Mouse (Mus musculus): ENCODE measurements at regions not wholly inside any gene's neighbourhood (a gene's known extent, or its start where the extent isn't known, plus 50 kb on each side); places are given as distances from the start of the nearest gene placed in this dataset.

GRCm38 (mm10) chr14:105056171-105056570 is 121.0 kb downstream of the Rbm26 start:
- in situ Hi-C loops (cut with MboI, MseI), result no loop called here

DNA sequence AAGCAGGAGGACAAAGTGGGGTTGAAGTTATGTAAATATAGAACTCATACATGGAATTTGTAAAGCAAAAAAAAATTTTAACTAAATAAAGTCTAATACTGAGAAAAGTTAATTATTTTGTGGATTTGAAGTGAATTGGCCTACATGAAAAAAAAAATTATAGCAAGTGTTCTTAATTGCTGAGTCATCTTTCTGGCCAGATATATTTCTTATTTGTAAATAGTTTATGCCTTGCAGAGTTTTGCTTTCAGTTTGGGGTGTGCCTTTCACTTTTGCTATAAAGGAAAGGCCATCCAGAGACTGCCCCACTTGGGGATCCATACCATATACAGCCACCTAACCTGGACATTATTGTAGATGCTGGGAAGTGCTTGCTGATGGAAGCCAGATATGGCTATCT is 138.3 kb downstream of the Rbm26 start:
- in situ Hi-C loops (cut with MboI, MseI), result no loop called here

GRCm38 (mm10) chr14:105034712-105035377 is 142.3 kb downstream of the Rbm26 start:
- in situ Hi-C loops (cut with MboI, MseI), result no loop called here

GRCm38 (mm10) chr14:105019971-105020370 is 157.2 kb downstream of the Rbm26 start:
- in situ Hi-C loops (cut with MboI, MseI), result no loop called here

GRCm38 (mm10) chr14:105016089-105016846 is 160.9 kb downstream of the Rbm26 start:
- in situ Hi-C loops (cut with MboI, MseI), result no loop called here

GRCm38 (mm10) chr14:105015278-105015677 is 161.8 kb downstream of the Rbm26 start:
- in situ Hi-C loops (cut with MboI, MseI), result no loop called here

DNA sequence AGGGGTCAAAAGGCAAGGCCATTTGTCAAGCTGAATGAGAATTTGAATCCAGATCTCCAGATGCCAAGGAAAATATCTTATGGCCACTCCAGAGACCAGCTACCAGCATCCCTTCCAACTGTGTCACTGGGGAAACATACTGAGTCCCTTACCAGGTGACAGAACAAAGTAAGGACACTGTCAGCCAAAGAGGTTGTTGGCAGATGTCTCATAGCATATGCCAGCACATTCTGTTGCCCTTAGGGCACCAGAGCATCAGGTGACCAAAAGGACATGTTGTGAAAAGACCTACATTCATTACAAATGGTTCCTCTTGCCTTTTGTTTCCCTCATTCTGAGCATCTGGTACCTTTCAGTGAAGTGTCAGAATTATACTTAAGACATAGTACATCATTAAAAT is 166.4 kb downstream of the Rbm26 start:
- in situ Hi-C loops (cut with MboI, MseI), result no loop called here

DNA sequence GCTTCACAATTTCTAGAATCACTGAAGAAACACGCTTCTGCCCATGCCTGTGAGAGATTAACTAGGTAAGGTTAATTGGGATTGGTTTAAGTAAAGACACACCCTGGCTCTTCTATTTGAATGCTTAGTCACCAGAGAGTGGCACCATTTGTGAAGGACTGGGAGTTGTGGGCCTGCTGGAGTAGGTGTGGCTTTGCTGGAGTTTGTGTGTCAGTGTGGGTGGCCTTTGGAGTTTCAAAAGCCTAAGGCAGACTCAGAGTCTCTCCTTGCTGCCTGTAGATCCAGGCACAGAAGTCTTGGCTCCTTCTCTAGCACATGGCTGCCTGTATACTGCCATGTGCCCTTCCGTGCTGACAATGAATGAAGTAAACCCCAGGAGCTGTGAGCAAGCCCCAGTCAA is 168.8 kb downstream of the Rbm26 start:
- in situ Hi-C loops (cut with MboI, MseI), result no loop called here

- in situ Hi-C loops (cut with MboI, MseI), result no loop called here
Measured at GRCm38 (mm10) chr14:104994066-104994465, 183.1 kb downstream of the Rbm26 start.

DNA sequence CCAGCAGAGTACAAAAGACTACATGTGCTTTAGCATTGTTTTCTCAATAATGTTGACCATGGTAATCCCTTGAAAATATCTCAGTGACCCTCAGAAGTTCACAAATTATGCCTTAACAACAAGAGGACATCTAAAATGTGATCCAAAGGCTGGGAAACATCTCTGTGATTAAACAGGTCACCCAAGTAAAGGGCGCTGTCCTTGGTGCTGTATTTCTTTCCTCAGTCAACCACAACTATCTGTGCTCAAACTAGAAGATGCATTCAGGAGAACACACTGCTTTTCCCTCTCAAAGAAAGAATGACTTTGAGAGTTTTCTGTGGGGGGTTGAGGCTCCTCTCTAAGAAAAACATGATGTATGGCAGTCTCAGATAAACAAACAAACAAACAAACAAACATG is 211.1 kb downstream of the Rbm26 start:
- in situ Hi-C loops (cut with MboI, MseI), result no loop called here

- in situ Hi-C loops (cut with MboI, MseI), result no loop called here
Measured at GRCm38 (mm10) chr14:104943450-104943849, 233.7 kb downstream of the Rbm26 start.

GRCm38 (mm10) chr14:104939961-104940360 is 237.2 kb downstream of the Rbm26 start:
- in situ Hi-C loops (cut with MboI, MseI), result no loop called here

- in situ Hi-C loops (cut with MboI, MseI), result no loop called here
Measured at GRCm38 (mm10) chr14:104937083-104937864, 239.9 kb downstream of the Rbm26 start.

DNA sequence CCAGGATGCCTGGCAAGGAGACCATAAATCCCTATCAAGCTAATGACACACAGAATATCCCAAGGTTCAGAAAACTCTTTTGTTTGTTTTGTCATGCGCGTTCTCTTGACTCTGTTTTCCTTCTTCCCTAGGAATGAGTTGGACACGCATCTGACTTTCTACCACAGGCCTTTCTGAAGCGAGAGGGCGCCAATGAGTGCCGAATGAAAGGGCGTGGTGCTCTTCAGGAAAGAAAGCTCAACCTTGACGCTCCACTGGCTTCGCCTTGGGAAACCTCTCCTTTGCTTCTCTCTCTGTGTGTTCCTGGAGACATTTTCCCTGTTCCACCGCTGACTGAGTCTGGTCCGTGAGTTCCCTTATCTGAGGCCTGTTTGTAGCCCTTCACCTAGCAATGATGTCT is 241.2 kb downstream of the Rbm26 start:
- in situ Hi-C loops (cut with MboI, MseI), result no loop called here

GRCm38 (mm10) chr14:104905706-104906105 is 271.4 kb downstream of the Rbm26 start:
- in situ Hi-C loops (cut with MboI, MseI), result no loop called here

DNA sequence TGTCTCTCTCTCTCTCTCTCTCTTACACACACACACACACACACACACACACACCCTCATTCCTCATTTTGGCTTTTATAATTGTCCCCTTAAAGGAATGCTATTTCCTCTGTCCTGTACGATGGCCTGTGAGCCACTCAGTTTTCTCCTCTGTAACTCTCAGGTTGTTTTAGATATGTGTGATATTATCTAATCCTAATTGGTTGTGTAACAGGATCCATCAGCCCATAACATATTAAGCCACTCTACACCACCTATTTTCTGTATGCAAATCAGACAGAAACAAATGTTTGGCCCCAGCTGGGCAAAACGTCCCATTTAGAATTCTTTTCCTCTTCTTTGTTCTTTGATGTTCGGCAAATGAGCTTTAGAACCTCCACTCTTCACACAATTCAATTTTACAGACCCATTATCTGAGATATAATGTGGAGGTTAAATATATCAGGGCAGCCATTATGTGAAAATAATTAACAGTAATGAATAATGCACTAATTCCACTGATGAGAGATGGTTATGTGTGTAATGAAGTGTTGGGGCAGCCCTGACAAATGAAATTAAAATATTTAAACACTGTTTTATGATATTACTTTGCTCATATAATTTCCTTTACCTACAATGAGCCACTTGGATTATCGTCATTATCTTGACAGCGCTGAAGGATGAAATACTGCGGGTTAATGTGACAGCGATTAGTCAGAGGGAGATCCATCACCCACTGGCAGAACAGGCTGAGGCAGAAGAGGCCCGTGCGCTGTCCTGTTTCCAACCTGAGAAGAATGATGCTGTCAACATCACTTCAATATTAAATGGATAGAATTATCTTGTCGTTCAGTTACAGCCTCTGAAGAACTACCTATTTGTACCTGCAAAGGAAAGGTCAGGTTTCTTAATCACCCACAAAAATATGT is 274.8 kb downstream of the Rbm26 start:
- in situ Hi-C loops (cut with MboI, MseI), result no loop called here

- in situ Hi-C loops (cut with MboI, MseI), result no loop called here
Measured at GRCm38 (mm10) chr14:104901072-104901471, 276.1 kb downstream of the Rbm26 start.

DNA sequence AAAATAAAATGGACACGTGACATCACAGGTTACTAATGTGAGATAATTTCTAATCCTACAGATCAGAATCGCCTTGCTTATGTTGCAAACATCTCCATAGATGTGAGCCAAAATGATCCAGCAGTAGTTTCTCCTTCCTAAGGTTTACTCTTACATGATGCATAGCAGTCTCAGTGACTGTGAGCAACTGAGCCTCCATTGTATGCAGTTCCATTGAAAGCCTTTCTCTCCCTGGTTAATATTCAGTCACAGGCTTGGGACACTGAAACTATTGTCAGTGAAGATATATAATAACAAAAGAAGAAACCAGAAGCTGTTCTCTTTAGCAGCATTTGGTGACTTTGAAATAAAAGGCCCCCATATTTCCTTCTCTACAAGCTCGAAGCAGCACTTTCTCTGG is 305.9 kb downstream of the Rbm26 start:
- in situ Hi-C loops (cut with MboI, MseI), result no loop called here

DNA sequence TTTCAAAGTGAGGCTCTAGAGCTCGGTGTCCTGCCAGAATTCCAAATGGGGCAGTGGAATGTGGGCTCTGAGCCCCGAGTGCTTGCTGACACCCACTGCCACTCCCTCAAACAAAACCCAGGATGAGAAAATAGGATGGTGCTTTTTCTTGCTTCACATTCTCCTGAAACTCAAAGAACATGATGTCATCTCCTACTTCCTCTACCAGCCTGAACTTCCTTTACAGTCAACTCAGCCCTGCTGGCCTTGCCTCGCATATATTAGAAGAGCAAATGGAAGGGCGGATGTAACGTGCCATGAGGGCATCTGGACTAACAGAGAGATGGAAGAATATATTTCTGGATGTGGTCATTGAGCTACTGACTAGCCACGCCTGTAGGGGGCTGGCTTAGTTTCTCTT is 309.6 kb downstream of the Rbm26 start:
- in situ Hi-C loops (cut with MboI, MseI), result no loop called here

GRCm38 (mm10) chr14:104863881-104864280 is 313.2 kb downstream of the Rbm26 start:
- in situ Hi-C loops (cut with MboI, MseI), result no loop called here

- in situ Hi-C loops (cut with MboI, MseI), result no loop called here
Measured at GRCm38 (mm10) chr14:104855913-104856312, 321.2 kb downstream of the Rbm26 start.

Measured in regulatory T cell (primary cell).